Mouse (Mus musculus) ES-E14 (cell line): ENCODE results near the gene Gm36210.

Source experiments
- CHD2 ChIP-seq: IDR thresholded peaks from 2 replicates; pipeline ENCODE4 v1.6.1; 2014; ENCODE audit warnings: mild to moderate bottlenecking, low read depth, low read length, inconsistent platforms
- MAFK ChIP-seq: IDR thresholded peaks from 2 replicates; pipeline ENCODE4 v1.6.1; 2014; ENCODE audit warnings: mild to moderate bottlenecking, low read depth, low read length, inconsistent platforms; ENCODE audit not compliant: insufficient read depth

- TF ChIP-seq MAFK (no peak), CHD2 (no peak)
Measured at GRCm38 (mm10) chr7:4919096-4919495, 12.8 kb upstream of the Gm36210 start.
